14 mouse cellular contexts compared by ENCODE assay signal in genomic region chr10:63348291-63348690, GRCm38 (mm10).
"Had no signal": no experiment of that assay in that cellular context is flagged by ENCODE, and none has a peak within 500 bp of the region (broad histone marks: within the 10 kb centered on the region; RNA-seq: fewer than 3 reads in every experiment).

No protein-coding gene starts in this region.

- H3K4me1 ChIP-seq: limb, embryonic 15.5 days; liver, embryonic 12.5 days; lung, embryonic 15.5 days; stomach, embryonic 15.5 days had no signal

- DNase-seq: kidney, adult 9 months; kidney, postnatal 14 days; lung, postnatal 14 days; right cerebral cortex, postnatal 14 days; thymus, adult 2 months; thymus, postnatal 25 days had no signal

- H3K27ac ChIP-seq: left cerebral cortex, adult 2 months; limb, embryonic 15.5 days; liver, embryonic 12.5 days; lung, embryonic 15.5 days; macrophage; stomach, embryonic 15.5 days had no signal

- H3K27me3 ChIP-seq: limb, embryonic 15.5 days; liver, embryonic 12.5 days; lung, embryonic 15.5 days; stomach, embryonic 15.5 days had no signal

- H3K9me3 ChIP-seq: limb, embryonic 15.5 days; lung, embryonic 15.5 days; stomach, embryonic 15.5 days had no signal

- H3K4me2 ChIP-seq: limb, embryonic 15.5 days; liver, embryonic 12.5 days; lung, embryonic 15.5 days; midbrain, embryonic 11.5 days; stomach, embryonic 15.5 days had no signal

- H3K4me3 ChIP-seq: left cerebral cortex, adult 2 months; limb, embryonic 15.5 days; liver, embryonic 12.5 days; lung, embryonic 15.5 days; megakaryocyte, embryonic 14.5 days; stomach, embryonic 15.5 days had no signal

- ATAC-seq: liver, embryonic 12.5 days had no signal

- H3K36me3 ChIP-seq: limb, embryonic 15.5 days; liver, embryonic 12.5 days; lung, embryonic 15.5 days; stomach, embryonic 15.5 days had no signal

- H3K9ac ChIP-seq: limb, embryonic 15.5 days; liver, embryonic 12.5 days; lung, embryonic 15.5 days; stomach, embryonic 15.5 days had no signal
